Mouse (Mus musculus) CH12.LX (cell line): Measurements from ENCODE around the gene Cgas. TPM values are rescaled to one million over a fixed set of nuclear protein-coding genes. Genes with fewer than 3 reads are reported as not detected.
A peak's percentile ranks its signal among the peaks of the same experiment; 100 is the strongest.

Source experiments
- DNase-seq: peaks from one replicate; pipeline ENCODE4 v3.0.0-alpha.2; 2013; ENCODE audit errors: extremely low read depth
- H3K27ac ChIP-seq: 2 replicates; pipeline ENCODE4 v1.5.1; 2012; ENCODE audit warnings: low read depth, mild to moderate bottlenecking, control low read depth, moderate library complexity; ENCODE audit not compliant: insufficient read depth
- H3K27me3 ChIP-seq: replicated peaks from 2 replicates; pipeline ENCODE3; 2012; ENCODE audit warnings: inconsistent platforms
- H3K36me3 ChIP-seq, 2 experiments: replicated peaks in 1 of 2; 2 replicates each; pipeline versions ENCODE3 to v1.6.1; 2012; ENCODE audit warnings: inconsistent platforms in 1 of 2, low read length in 1 of 2, mild to moderate bottlenecking in 1 of 2, mixed read lengths in 1 of 2, moderate library complexity in 1 of 2; ENCODE audit not compliant: control insufficient read depth in 1 of 2, insufficient read depth in 1 of 2
- H3K4me1 ChIP-seq, 2 experiments: 2 replicates each; pipeline ENCODE4 v1.6.1; 2012; ENCODE audit warnings: inconsistent platforms in 1 of 2, moderate library complexity in 1 of 2; ENCODE audit not compliant: insufficient read depth in 2 of 2, control insufficient read depth in 1 of 2
- H3K4me2 ChIP-seq: 2 replicates; pipeline ENCODE4 v1.6.1; 2012; ENCODE audit warnings: low read depth, mild to moderate bottlenecking, control low read depth; ENCODE audit not compliant: poor library complexity, insufficient read depth, severe bottlenecking
- H3K4me3 ChIP-seq, 3 experiments: fragments of 150-350 bp in 1 of 3; sonication (generic) in 1 of 3; replicated peaks in 1 of 3; 2 replicates each; pipeline versions ENCODE3 to v1.5.1; 2011 to 2012; ENCODE audit warnings: low read depth in 2 of 3, low read length in 2 of 3, mild to moderate bottlenecking in 2 of 3, moderate library complexity in 2 of 3, control low read depth in 1 of 3, improper control_type of control experiment in 1 of 3, inconsistent platforms in 1 of 3, mixed read lengths in 1 of 3; ENCODE audit not compliant: poor library complexity in 1 of 3
- H3K79me2 ChIP-seq: replicated peaks from 2 replicates; pipeline ENCODE4 v1.6.1; 2012; ENCODE audit warnings: mild to moderate bottlenecking, moderate library complexity; ENCODE audit not compliant: control insufficient read depth, poor library complexity, insufficient read depth, severe bottlenecking; ENCODE audit errors: extremely low read depth
- H3K9ac ChIP-seq: 2 replicates; pipeline ENCODE4 v1.6.1; 2012; ENCODE audit warnings: low read depth, mild to moderate bottlenecking, control low read depth, moderate library complexity; ENCODE audit not compliant: insufficient read depth
- H3K9me3 ChIP-seq: replicated peaks from 2 replicates; pipeline ENCODE3; 2012; ENCODE audit warnings: low read length, inconsistent platforms, mixed read lengths
- BHLHE40 ChIP-seq: IDR thresholded peaks from 2 replicates; pipeline ENCODE4 v1.6.1; 2011; ENCODE audit warnings: mild to moderate bottlenecking, low read depth, low read length, improper control_type of control experiment
- CHD1 ChIP-seq: IDR thresholded peaks from 2 replicates; pipeline ENCODE4 v1.6.1; 2012; ENCODE audit warnings: low read depth, low read length, improper control_type of control experiment, inconsistent platforms
- CHD2 ChIP-seq: IDR thresholded peaks from 2 replicates; pipeline ENCODE4 v1.6.1; 2011; ENCODE audit warnings: low read length, improper control_type of control experiment
- CTCF ChIP-seq, 2 experiments: IDR thresholded peaks in 1 of 2; conservative IDR thresholded peaks in 1 of 2; 2 replicates each; pipeline ENCODE4 v1.5.1; 2011 to 2012; ENCODE audit warnings: low read depth in 2 of 2, low read length in 2 of 2, improper control_type of control experiment in 1 of 2, inconsistent platforms in 1 of 2, mild to moderate bottlenecking in 1 of 2, moderate library complexity in 1 of 2
- E2F4 ChIP-seq: IDR thresholded peaks from 2 replicates; pipeline ENCODE4 v1.6.1; 2011; ENCODE audit warnings: low read depth, low read length, improper control_type of control experiment; ENCODE audit not compliant: insufficient replicate concordance
- ELF1 ChIP-seq: IDR thresholded peaks from 2 replicates; pipeline ENCODE4 v1.6.1; 2014; ENCODE audit warnings: low read depth, mild to moderate bottlenecking, inconsistent platforms, low read length, improper control_type of control experiment
- EP300 ChIP-seq: IDR thresholded peaks from 2 replicates; pipeline ENCODE4 v1.6.1; 2011; ENCODE audit warnings: low read length, improper control_type of control experiment
- ETS1 ChIP-seq: conservative IDR thresholded peaks from 2 replicates; pipeline ENCODE4 v1.6.1; 2012; ENCODE audit warnings: low read depth, mild to moderate bottlenecking, inconsistent platforms, low read length, improper control_type of control experiment, moderate library complexity
- GABPA ChIP-seq: IDR thresholded peaks from 2 replicates; pipeline ENCODE4 v1.6.1; 2012; ENCODE audit warnings: low read depth, low read length, improper control_type of control experiment, inconsistent platforms; ENCODE audit not compliant: insufficient replicate concordance
- HCFC1 ChIP-seq: IDR thresholded peaks from 2 replicates; pipeline ENCODE4 v1.6.1; 2012; ENCODE audit warnings: low read depth, mild to moderate bottlenecking, inconsistent platforms, low read length, improper control_type of control experiment
- IRF4 ChIP-seq: IDR thresholded peaks from 2 replicates; pipeline ENCODE4 v1.6.1; 2014; ENCODE audit warnings: low read depth, mild to moderate bottlenecking, inconsistent platforms, low read length, improper control_type of control experiment
- JUN ChIP-seq: IDR thresholded peaks from 2 replicates; pipeline ENCODE4 v1.6.1; 2011; ENCODE audit warnings: low read depth, mild to moderate bottlenecking, low read length, improper control_type of control experiment, moderate library complexity; ENCODE audit not compliant: insufficient read depth
- JUND ChIP-seq: conservative IDR thresholded peaks from 2 replicates; pipeline ENCODE4 v1.6.1; 2011; ENCODE audit warnings: low read depth, low read length, improper control_type of control experiment
- KAT2A ChIP-seq: IDR thresholded peaks from 2 replicates; pipeline ENCODE4 v1.6.1; 2012; ENCODE audit warnings: low read length, improper control_type of control experiment, inconsistent platforms; ENCODE audit not compliant: insufficient replicate concordance
- MAFK ChIP-seq: IDR thresholded peaks from 2 replicates; pipeline ENCODE4 v1.6.1; 2011; ENCODE audit warnings: low read length, improper control_type of control experiment; ENCODE audit not compliant: insufficient replicate concordance
- MAZ ChIP-seq: IDR thresholded peaks from 2 replicates; pipeline ENCODE4 v1.6.1; 2012; ENCODE audit warnings: low read depth, mild to moderate bottlenecking, inconsistent platforms, low read length, improper control_type of control experiment, moderate library complexity
- MYC ChIP-seq: IDR thresholded peaks from 2 replicates; pipeline ENCODE4 v1.6.1; 2011; ENCODE audit warnings: low read depth, mild to moderate bottlenecking, improper control_type of control experiment, low read length
- NELFE ChIP-seq: IDR thresholded peaks from 2 replicates; pipeline ENCODE4 v1.6.1; 2011; ENCODE audit warnings: low read depth, low read length, improper control_type of control experiment
- NRF1 ChIP-seq: IDR thresholded peaks from 2 replicates; pipeline ENCODE4 v1.6.1; 2014; ENCODE audit warnings: low read depth, mild to moderate bottlenecking, inconsistent platforms, low read length, improper control_type of control experiment, moderate library complexity
- PAX5 ChIP-seq: IDR thresholded peaks from 2 replicates; pipeline ENCODE4 v1.6.1; 2012; ENCODE audit warnings: low read length, inconsistent platforms, mixed read lengths
- POLR2A ChIP-seq: IDR thresholded peaks from 2 replicates; pipeline ENCODE4 v1.6.1; 2011; ENCODE audit warnings: low read depth, mild to moderate bottlenecking, improper control_type of control experiment, low read length
- RAD21 ChIP-seq: IDR thresholded peaks from 2 replicates; pipeline ENCODE4 v1.6.1; 2011; ENCODE audit warnings: low read depth, mild to moderate bottlenecking, low read length, improper control_type of control experiment, moderate library complexity
- RCOR1 ChIP-seq: conservative IDR thresholded peaks from 2 replicates; pipeline ENCODE4 v1.6.1; 2012; ENCODE audit warnings: low read depth, mild to moderate bottlenecking, inconsistent platforms, low read length, improper control_type of control experiment
- SMC3 ChIP-seq: IDR thresholded peaks from 2 replicates; pipeline ENCODE4 v1.6.1; 2011; ENCODE audit warnings: low read depth, low read length, improper control_type of control experiment
- TBP ChIP-seq: conservative IDR thresholded peaks from 2 replicates; pipeline ENCODE4 v1.6.1; 2011; ENCODE audit warnings: low read depth, low read length, improper control_type of control experiment
- TCF12 ChIP-seq: IDR thresholded peaks from 2 replicates; pipeline ENCODE4 v1.6.1; 2014; ENCODE audit warnings: low read depth, mild to moderate bottlenecking, inconsistent platforms, low read length, improper control_type of control experiment
- USF1 ChIP-seq: IDR thresholded peaks from 2 replicates; pipeline ENCODE4 v1.6.1; 2014; ENCODE audit warnings: low read depth, mild to moderate bottlenecking, inconsistent platforms, low read length, improper control_type of control experiment
- USF2 ChIP-seq: conservative IDR thresholded peaks from 2 replicates; pipeline ENCODE4 v1.6.1; 2011; ENCODE audit warnings: low read depth, low read length, improper control_type of control experiment
- ZC3H11A ChIP-seq: IDR thresholded peaks from 2 replicates; pipeline ENCODE4 v1.6.1; 2012; ENCODE audit warnings: low read depth, mild to moderate bottlenecking, inconsistent platforms, low read length, improper control_type of control experiment
- dilution Hi-C: fragments of 300-500 bp; cut with MboI; formaldehyde crosslinking; loops from 2 replicates; pipeline ENCODE4 v1.14.3; 2020; ENCODE audit warnings: low sequenced_read_pairs; ENCODE audit not compliant: extremely low pct_unique_long_range_greater_than_20kb, extremely low pct_ligation_motif_present
- in situ Hi-C: fragments of 300-500 bp; cut with MboI; formaldehyde crosslinking; loops from 3 replicates; pipeline ENCODE4 v1.14.3; 2019; ENCODE audit warnings: low sequenced_read_pairs, low pct_ligation_motif_present, low pct_unique_long_range_greater_than_20kb, mixed read lengths
- polyA plus RNA-seq: library from polyadenylated mRNA; unstranded; fragments of >175 nt; gene quantifications from 2 replicates; pipeline ENCODE4 v1.2.1, GENCODE M21; 2012; ENCODE audit warnings: low read depth; ENCODE audit not compliant: insufficient read length
- total RNA-seq, 2 experiments: library from RNA; depleted of rRNA; stranded (reverse); fragments of 300-350 nt in 1 of 2; fragments of >200 nt in 1 of 2; gene quantifications; 2 replicates each; pipeline ENCODE4 v1.2.3; 2012 to 2014

The Cgas gene
- total and polyA plus RNA-seq, 3 experiments = not detected

DNA sequence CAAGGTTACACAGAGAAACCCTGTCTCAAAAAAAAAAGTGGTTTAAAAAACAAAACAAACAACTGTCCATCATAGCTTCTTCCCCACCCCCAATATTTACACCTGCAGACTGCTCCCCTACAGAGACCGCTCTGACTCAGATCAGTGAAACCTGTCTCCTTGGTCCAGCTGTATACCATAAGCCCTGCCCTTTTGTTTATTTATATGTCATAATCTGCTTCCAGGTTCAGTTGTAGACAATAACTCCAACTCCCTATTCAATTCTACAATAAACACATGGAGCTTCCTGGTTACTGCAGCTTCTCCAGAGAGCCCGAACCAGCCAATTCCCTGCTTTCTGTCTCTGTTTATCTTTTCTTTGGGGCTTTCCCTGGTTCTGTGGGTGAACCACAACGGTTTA, 48.1 kb upstream of the Cgas start:
- no peak for DNase-seq
- dilution Hi-C loops = no loop called here
- H3K4me1 ChIP-seq = peaks cover 13 to 48% of the 10 kb centered on the region in 2 experiments; a peak in 3 of 4 replicates
- H3K27ac ChIP-seq = no peak overlapping the region
- H3K27me3 ChIP-seq = no peaks in the 10 kb centered on the region
- no peak overlapping the region for H3K4me2 ChIP-seq
- H3K36me3 ChIP-seq = no peaks in the 10 kb centered on the region
- no peaks in the 10 kb centered on the region for H3K9me3 ChIP-seq
- H3K4me3 ChIP-seq = no peak overlapping the region
- no peaks in the 10 kb centered on the region for H3K79me2 ChIP-seq
- in situ Hi-C loops = no loop called here
- H3K9ac ChIP-seq = no peak overlapping the region
- TF ChIP-seq MAZ (no peak), RCOR1 (no peak), TCF12 (0 out of 2 replicates have a peak, but pooled peaks have one; percentile 23)

DNA sequence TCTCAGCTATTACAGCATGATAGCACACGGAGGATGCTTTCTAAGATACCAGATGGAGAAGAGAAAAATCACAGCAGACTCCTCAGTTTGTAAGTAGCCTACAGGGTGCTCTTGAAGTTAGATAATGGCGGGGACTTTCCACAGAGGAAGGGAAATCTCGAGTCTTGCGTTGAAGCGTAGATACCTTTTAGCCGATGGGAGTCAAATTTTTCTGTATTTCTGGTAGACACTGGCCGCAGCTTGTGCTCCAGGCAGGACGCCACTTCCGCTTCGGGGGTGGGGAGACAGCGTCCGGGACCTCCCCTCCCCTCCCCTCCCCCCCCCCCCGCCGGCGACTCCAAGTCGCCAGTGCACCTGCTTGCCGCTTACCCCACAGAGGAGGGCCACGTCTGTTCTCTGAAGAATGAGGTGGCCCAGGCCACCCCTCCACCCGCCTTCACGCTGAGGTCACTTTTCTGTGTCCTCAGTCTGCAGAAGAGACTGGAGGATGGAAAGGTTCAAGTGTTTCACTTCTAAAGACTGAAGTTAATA, 45.9 kb upstream of the Cgas start, which contains the start of gene Eef1a1:
TSS of gene Eef1a1 (minus strand) at position 262 of the 531 bp plus-strand sequence.
- peaks cover 13 to 53% of the 10 kb centered on the region in 2 experiments; a peak in 3 of 4 replicates for H3K4me1 ChIP-seq
- peak within 1 kb of the TSS; percentile 86 for H3K9ac ChIP-seq
- H3K27me3 ChIP-seq = no peaks in the 10 kb centered on the region
- in situ Hi-C loops = no loop called here
- peak; percentile 90 for DNase-seq
- dilution Hi-C loops = no loop called here
- H3K36me3 ChIP-seq = no peaks in the 10 kb centered on the region
- peak within 1 kb of the TSS; percentile 48 to 72 (median 61) for H3K4me3 ChIP-seq
- H3K79me2 ChIP-seq = no peaks in the 10 kb centered on the region
- peak within 1 kb of the TSS; percentile 95 for H3K27ac ChIP-seq
- TF ChIP-seq EP300 = no peak
- 0 out of 2 replicates have a peak, but pooled peaks have one; percentile 2 for TF ChIP-seq HCFC1
- TF ChIP-seq CTCF (conservative IDR thresholded peaks at IDR 0.05 in 1 of 2, IDR thresholded peaks at IDR 0.05 in 1 of 2; ENCODE audit: low read depth in 2 of 2, low read length in 2 of 2) = no peak
- TF ChIP-seq USF2 = no peak
- TF ChIP-seq NELFE = peak; percentile 56; the same call in 1 of the 2 replicates
- 0 out of 2 replicates have a peak, but pooled peaks have one; percentile 38 for TF ChIP-seq E2F4
- TF ChIP-seq USF1 = no peak
- TF ChIP-seq ZC3H11A = no peak
- TF ChIP-seq NRF1 = no peak
- peak; percentile 84; the same call in 1 of the 2 replicates for TF ChIP-seq RCOR1
- peak; percentile 55; the same call in 1 of the 2 replicates for TF ChIP-seq TBP
- TF ChIP-seq ELF1 = peak; percentile 77
- TF ChIP-seq JUND = peak; percentile 44; the same call in 1 of the 2 replicates
- peak; percentile 83; the same call in 1 of the 2 replicates for TF ChIP-seq CHD2
- TF ChIP-seq BHLHE40 = peak; percentile 52; the same call in 1 of the 2 replicates
- TF ChIP-seq MAZ = peak; percentile 49; the same call in 1 of the 2 replicates
- no peak for TF ChIP-seq GABPA
- peak; percentile 81 for TF ChIP-seq POLR2A
- no peak for TF ChIP-seq PAX5
- TF ChIP-seq IRF4 = peak; percentile 9; the same call in 1 of the 2 replicates
- no peak for TF ChIP-seq KAT2A
- TF ChIP-seq RAD21 = no peak
- no peak for TF ChIP-seq MAFK
- no peak; the same call in 1 of the 2 replicates for TF ChIP-seq CHD1
- no peak for TF ChIP-seq MYC
- TF ChIP-seq TCF12 = peak; percentile 72
- TF ChIP-seq ETS1 = peak; percentile 71; the same call in 1 of the 2 replicates
- TF ChIP-seq SMC3 = no peak
- TF ChIP-seq JUN = 0 out of 2 replicates have a peak, but pooled peaks have one; percentile 7
- H3K4me2 ChIP-seq = peak within 1 kb of the TSS; percentile 86
- no peaks in the 10 kb centered on the region for H3K9me3 ChIP-seq
